Mouse (Mus musculus) lung, adult 2 months (tissue): ENCODE data around the gene Acap1. TPM values are rescaled to one million over a fixed set of nuclear protein-coding genes. Genes with fewer than 3 reads are reported as not detected.
"Not testable (repeated sequence)": the region's sequence is repeated elsewhere in the genome, so short reads cannot be mapped to it uniquely, and the experiment has no call there.

ENCODE experiments used
- DNase-seq: peaks from one replicate; pipeline ENCODE4 v3.0.0; 2022
- H3K4me1 ChIP-seq: fragments of 200-500 bp; 2 replicates; pipeline ENCODE4 v1.6.1; 2011; ENCODE audit warnings: low read length; ENCODE audit not compliant: control insufficient read depth, insufficient read depth
- H3K4me3 ChIP-seq: fragments of 200-500 bp; replicated peaks from 2 replicates; pipeline ENCODE3; 2011; ENCODE audit warnings: low read depth, mild to moderate bottlenecking, control low read depth, low read length; ENCODE audit errors: extremely low read depth
- CTCF ChIP-seq: fragments of 200-500 bp; IDR thresholded peaks from 2 replicates; pipeline ENCODE4 v1.5.1; 2011; ENCODE audit warnings: mild to moderate bottlenecking, low read length, control low read depth; ENCODE audit not compliant: insufficient read depth
- POLR2A ChIP-seq: fragments of 200-500 bp; IDR thresholded peaks from 2 replicates; pipeline ENCODE4 v1.6.1; 2011; ENCODE audit warnings: low read depth, mild to moderate bottlenecking, control low read depth, low read length, borderline replicate concordance; ENCODE audit errors: extremely low read depth
- WGBS: fragments of 180-500 bp; shearing (Covaris S2); methylation state at CpG from one replicate; pipeline ENCODE4 v1.1.7; 2018; 5-methylcytosine and 5-hydroxymethylcytosine counted together
- polyA plus RNA-seq: library from polyadenylated mRNA; depleted of rRNA; stranded (reverse); fragments of >200 nt; gene quantifications from 2 replicates; pipeline ENCODE4 v1.2.3, GENCODE M21; 2012

Gene Acap1
- polyA plus RNA-seq, 1 experiment: 14.3 TPM

- no peak overlapping the region for H3K4me3 ChIP-seq
- TF ChIP-seq CTCF (no peak), POLR2A (no peak)
- 60% methylated on average over 3 of the region's 3 CpGs for WGBS
- H3K4me1 ChIP-seq: peaks cover 4% of the 10 kb centered on the region
- no peak for DNase-seq
Observed at GRCm38 (mm10) chr11:69922796-69923195, 27.5 kb upstream of the Acap1 start.

- WGBS: 3% methylated on average over 12 of the region's 12 CpGs
- DNase-seq: no peak
- H3K4me1 ChIP-seq: peaks cover 4% of the 10 kb centered on the region
- TF ChIP-seq POLR2A (no peak), CTCF (no peak)
- H3K4me3 ChIP-seq: peak overlapping the region; percentile 98
Observed at GRCm38 (mm10) chr11:69922012-69922756, 26.8 kb upstream of the Acap1 start.

DNA sequence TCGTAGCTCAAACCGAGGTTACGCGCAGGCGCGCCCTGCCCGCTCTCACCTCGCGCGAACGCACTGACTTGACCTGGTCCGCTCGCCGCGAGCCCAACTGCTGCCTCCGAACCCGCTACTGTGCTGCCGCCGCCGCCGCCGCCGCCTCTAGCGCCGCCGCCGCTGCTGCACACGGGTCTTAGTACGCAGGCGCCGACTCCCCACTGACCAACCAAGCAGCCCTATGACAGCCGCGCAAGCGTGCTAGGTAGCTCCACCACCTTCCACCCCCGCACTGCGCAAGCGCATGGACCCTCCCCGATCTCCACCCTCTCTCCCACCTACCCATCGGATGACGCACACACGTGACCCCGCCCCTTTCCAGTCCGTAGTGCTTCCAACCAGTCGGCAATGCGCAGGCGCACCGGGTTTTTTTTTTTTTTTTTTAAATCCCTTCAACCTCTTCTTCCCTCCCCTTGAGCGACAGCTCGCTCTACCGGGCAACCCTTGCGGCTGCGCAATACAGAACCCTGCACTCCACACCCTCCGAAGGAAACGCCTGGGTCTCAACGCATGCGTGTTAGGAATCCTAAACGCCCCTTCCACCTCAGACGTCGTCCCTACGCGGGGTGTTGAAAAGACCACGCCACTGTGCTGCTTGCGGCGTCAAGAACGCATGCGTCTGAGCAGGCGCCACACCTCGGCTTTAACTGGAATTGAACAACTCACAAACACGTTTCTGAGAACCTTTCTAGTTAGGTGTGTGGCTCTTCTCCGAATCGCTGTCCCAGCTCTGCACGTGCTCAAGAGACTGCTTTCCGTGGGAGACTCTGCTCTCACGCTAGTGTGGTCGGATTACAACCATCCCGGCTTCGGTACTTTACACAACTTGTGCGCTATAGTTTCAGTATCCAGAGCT is 26.0 kb upstream of the Acap1 start, which contains the start of gene Eif5a:
TSS of gene Eif5a (minus strand) at position 845 of the 898 bp plus-strand sequence.
- WGBS: under 1% methylated on average over 78 of the region's 78 CpGs
- TF ChIP-seq CTCF (peak; percentile 60), POLR2A (peak; percentile 98)

GRCm38 (mm10) chr11:69920266-69921031 is 25.1 kb upstream of the Acap1 start:
- peak; percentile 52 for DNase-seq
- no peak for TF ChIP-seq CTCF
- no peak for TF ChIP-seq POLR2A
- Histone ChIP-seq H3K4me3 (peak overlapping the region; percentile 92), H3K4me1 (peaks cover 8% of the 10 kb centered on the region)
- under 1% methylated on average over 62 of the region's 65 CpGs for WGBS

More for the DNA sequence above, 26.0 kb upstream of the Acap1 start, which contains the start of gene Eif5a:
- peak within 1 kb of the TSS; percentile 98 for H3K4me3 ChIP-seq
- peaks cover 4% of the 10 kb centered on the region for H3K4me1 ChIP-seq
- peak; percentile 100 for DNase-seq

- no peak for TF ChIP-seq POLR2A
- no peak for TF ChIP-seq CTCF
- Histone ChIP-seq H3K4me3 (peak overlapping the region; percentile 92), H3K4me1 (peaks cover 13% of the 10 kb centered on the region)
- DNase-seq: peak; percentile 82
- WGBS: under 1% methylated on average over 17 of the region's 17 CpGs
Observed at GRCm38 (mm10) chr11:69919661-69920265, 24.4 kb upstream of the Acap1 start.

GRCm38 (mm10) chr11:69919053-69919452 is 23.7 kb upstream of the Acap1 start:
- Histone ChIP-seq H3K4me1 (peaks cover 18% of the 10 kb centered on the region), H3K4me3 (no peak overlapping the region)
- no peak for TF ChIP-seq POLR2A
- TF ChIP-seq CTCF: no peak
- DNase-seq: no peak
- WGBS: 64% methylated on average over 9 of the region's 9 CpGs

- WGBS: 74% methylated on average over 5 of the region's 5 CpGs
Observed at GRCm38 (mm10) chr11:69918118-69918517, 22.8 kb upstream of the Acap1 start.

DNA sequence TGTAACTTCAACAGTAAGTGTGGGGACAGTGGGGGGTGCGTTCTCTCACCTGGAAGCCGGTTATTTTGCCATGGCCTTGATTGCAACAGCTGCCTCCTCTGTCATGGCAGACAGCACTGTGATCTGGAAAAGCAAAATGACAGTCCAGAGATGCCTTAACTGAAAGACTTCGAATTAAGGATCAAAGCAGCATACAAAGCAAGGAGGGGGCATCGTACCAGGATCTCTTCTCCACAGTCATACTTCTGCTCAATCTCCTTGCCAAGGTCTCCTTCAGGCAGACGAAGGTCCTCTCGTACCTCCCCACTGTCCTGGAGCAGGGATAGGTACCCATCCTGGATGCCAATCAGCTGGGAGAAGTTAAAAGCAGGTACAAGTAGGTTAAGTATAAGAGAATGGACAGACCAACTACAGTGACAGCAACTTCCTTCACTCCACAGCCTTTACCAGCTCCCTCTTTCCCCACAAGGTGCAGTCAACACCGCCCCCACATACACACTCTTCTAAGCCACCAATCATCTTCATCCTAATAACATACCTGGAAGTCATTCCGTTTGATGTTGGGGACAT is 22.1 kb upstream of the Acap1 start:
- DNase-seq: no peak
- H3K4me1 ChIP-seq: peaks cover 22% of the 10 kb centered on the region
- no peak for TF ChIP-seq CTCF
- no peak for TF ChIP-seq POLR2A
- no peak overlapping the region for H3K4me3 ChIP-seq
- 80% methylated on average over 8 of the region's 8 CpGs for WGBS

More at GRCm38 (mm10) chr11:69918118-69918517, 22.8 kb upstream of the Acap1 start:
- peaks cover 22% of the 10 kb centered on the region for H3K4me1 ChIP-seq
- no peak for TF ChIP-seq POLR2A
- TF ChIP-seq CTCF: no peak
- H3K4me3 ChIP-seq: no peak overlapping the region
- no peak for DNase-seq

DNA sequence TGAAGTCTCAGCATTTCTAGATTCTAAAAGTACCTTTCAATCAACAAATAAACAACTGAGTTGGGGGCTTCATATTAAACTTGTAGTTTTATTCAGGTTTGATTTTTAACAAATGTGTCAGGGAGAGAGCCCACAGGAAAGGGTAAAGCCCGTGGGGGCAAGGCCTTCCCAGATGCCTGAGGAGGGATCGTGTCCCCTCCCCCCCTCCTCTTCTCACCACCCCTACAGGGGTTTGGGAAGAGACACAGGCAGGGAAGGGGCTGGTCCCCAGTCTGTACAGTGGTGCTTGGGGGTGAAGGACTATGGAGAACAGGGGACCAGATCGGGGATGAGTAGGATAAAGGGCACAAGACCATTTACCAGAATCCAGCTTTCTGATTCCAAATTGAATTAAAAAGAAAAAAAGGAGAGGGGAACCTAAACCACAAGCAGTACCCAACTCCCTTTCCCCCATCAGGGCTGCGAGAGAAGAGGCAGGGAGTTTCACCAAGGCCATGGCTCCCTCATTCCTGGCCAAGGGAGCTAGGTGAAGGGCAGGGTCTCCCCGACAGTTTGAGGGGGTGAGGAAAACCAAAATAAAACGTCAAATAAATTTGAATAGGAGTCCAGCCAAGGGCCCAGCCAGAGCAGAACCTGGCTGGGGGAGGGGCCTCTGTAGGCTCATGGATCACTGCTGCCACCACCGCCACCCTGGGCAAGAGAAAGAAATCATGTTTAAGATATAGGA is 21.5 kb upstream of the Acap1 start:
- not testable (repeated sequence) for H3K4me3 ChIP-seq, DNase-seq
- WGBS: 52% methylated on average over 7 of the region's 7 CpGs
- peaks cover 22% of the 10 kb centered on the region for H3K4me1 ChIP-seq
